Mouse (Mus musculus) olfactory bulb, adult 2 months (tissue): ENCODE measurements around the gene Fnbp1.

Source experiments
- CTCF ChIP-seq: fragments of 200-500 bp; IDR thresholded peaks from 2 replicates; pipeline ENCODE4 v1.5.1; 2012; ENCODE audit warnings: low read depth, mild to moderate bottlenecking, low read length, moderate library complexity; ENCODE audit not compliant: insufficient read depth
- POLR2A ChIP-seq: fragments of 200-500 bp; IDR thresholded peaks from 2 replicates; pipeline ENCODE4 v1.6.1; 2012; ENCODE audit warnings: mild to moderate bottlenecking, low read depth, low read length, moderate library complexity; ENCODE audit not compliant: insufficient read depth

DNA sequence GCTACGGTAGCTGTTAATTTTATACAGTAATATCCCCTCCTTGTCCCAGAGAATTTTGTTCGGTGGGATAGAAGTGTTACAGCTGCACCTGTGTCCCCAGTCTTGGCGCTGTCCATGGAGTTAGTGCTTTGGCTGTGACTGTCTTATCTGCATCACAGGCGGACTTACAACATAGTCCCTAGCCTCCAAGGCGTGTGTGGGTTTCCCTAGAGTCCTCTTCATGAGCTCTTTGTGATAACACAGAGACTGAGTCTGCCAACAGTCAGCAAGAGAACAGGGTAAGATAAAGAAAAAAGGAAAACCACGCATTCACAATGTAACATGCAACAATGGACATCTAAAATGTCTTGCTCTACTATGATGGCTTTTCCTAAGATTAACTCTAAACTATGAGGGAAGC is 93.8 kb downstream of the Fnbp1 start:
- TF ChIP-seq CTCF = no peak
- TF ChIP-seq POLR2A = no peak
